Mouse (Mus musculus): ENCODE results near the gene Tmem248. TPM values are rescaled to one million over a fixed set of nuclear protein-coding genes. Genes with fewer than 3 reads are reported as not detected.

The Tmem248 gene
- polyA plus RNA-seq, 1 experiment from 2014 or later = 47.0 TPM

DNA sequence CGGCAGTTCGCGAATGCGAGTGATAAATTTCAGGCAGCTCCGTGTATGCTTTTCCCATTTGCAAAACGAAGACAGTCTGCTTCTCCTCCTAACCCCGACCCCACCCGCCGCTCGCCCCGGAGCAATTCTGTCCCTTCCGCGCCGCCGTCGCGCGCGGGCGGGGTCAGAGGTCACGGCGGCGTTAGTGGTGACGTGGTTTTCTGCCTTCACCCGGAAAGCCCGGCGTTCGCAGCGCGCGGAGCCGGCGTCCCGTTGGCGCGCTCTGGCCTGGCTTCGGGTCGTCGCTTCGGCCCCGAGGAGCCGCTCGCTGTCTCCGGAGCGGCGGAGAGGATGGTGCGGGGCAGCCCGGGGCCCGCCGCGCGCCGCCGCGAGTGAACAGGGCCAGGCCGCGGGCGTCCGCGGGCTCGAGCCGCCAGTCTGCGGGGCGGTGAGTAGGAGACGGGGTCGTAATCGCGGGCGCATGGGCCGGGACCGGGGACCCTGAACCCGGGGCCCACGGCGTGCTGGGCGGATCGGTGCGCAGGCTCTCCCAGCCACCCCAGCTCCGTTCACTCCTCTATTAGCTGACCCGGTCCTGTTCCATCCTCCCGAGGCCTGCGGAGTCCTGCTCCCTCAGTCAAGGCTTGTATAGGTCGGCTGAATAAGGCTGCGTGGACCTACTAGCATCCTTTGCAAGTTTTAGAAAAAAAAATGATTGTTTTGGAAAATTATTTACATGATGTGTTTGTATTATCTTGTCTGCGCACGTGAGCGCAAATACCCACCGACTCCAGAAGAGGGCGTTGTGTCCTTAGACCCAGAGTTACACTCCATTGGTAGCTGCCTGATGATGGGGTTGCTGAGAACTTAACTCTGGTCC is 5.5 kb downstream of the Tmem248 start:
- Histone ChIP-seq H3K27me3 (replicated peaks; ENCODE audit: control insufficient read depth, insufficient read depth, low read length) (no peaks in the 10 kb centered on the region), H3K9ac (ENCODE audit: low read depth, low read length) (peak overlapping the region; percentile 99), H3K4me1 (replicated peaks; ENCODE audit: control insufficient read depth, insufficient read depth, low read length) (no peaks in the 10 kb centered on the region), H3K4me3 (ENCODE audit: low read depth, low read length) (peak overlapping the region; percentile 98), H3K36me3 (ENCODE audit: control insufficient read depth, insufficient read depth) (no peaks in the 10 kb centered on the region), H3K9me3 (ENCODE audit: control insufficient read depth) (no peaks in the 10 kb centered on the region), H3K4me2 (replicated peaks; ENCODE audit: low read depth) (peak overlapping the region; percentile 75), H3K27ac (ENCODE audit: low read depth, low read length) (peak overlapping the region; percentile 96)
- peak; percentile 71 for TF ChIP-seq CTCF (IDR thresholded peaks at IDR 0.05; ENCODE audit: low read depth)
- ATAC-seq = peak; percentile 80
- WGBS = under 1% methylated on average over 86 of the region's 88 CpGs

- ATAC-seq = no peak
These were observed 9.9 kb downstream of the Tmem248 start for GRCm38 (mm10) chr5:130226790-130227189.

DNA sequence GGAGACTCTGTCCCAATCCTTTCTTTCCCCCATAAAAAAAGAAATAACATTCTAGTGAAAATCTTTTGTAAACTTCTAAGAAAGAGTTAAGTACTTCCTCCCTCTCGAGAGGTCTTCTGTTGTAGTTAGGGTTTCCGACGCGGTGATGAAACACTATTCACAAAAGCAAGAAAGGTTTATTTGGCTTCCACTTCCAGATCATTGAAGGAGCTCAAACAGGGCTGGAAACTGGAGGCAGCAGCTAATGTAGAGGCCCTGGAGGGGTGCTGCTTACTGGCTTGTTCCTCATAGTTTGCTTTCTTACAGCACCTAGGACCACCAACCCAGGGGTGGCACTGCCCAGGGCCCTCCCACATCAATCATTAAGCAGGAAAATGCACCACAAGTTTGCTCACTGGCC is 11.2 kb downstream of the Tmem248 start:
- no peak overlapping the region for H3K9ac ChIP-seq (ENCODE audit: low read depth, low read length)
- no peaks in the 10 kb centered on the region for H3K27me3 ChIP-seq (replicated peaks; ENCODE audit: control insufficient read depth, insufficient read depth, low read length)
- H3K4me3 ChIP-seq (ENCODE audit: low read depth, low read length) = no peak overlapping the region
- TF ChIP-seq CTCF (IDR thresholded peaks at IDR 0.05; ENCODE audit: low read depth) = no peak
- 61% methylated on average over 4 of the region's 4 CpGs for WGBS
- H3K4me2 ChIP-seq (replicated peaks; ENCODE audit: low read depth) = no peak overlapping the region
- H3K4me1 ChIP-seq (replicated peaks; ENCODE audit: control insufficient read depth, insufficient read depth, low read length) = no peaks in the 10 kb centered on the region
- no peak for ATAC-seq
- H3K9me3 ChIP-seq (ENCODE audit: control insufficient read depth) = no peaks in the 10 kb centered on the region
- H3K36me3 ChIP-seq (ENCODE audit: control insufficient read depth, insufficient read depth) = peaks cover 32% of the 10 kb centered on the region
- no peak overlapping the region for H3K27ac ChIP-seq (ENCODE audit: low read depth, low read length)

More at GRCm38 (mm10) chr5:130226790-130227189, 9.9 kb downstream of the Tmem248 start:
- Histone ChIP-seq H3K4me1 (replicated peaks; ENCODE audit: control insufficient read depth, insufficient read depth, low read length) (no peaks in the 10 kb centered on the region), H3K4me2 (replicated peaks; ENCODE audit: low read depth) (no peak overlapping the region), H3K9me3 (ENCODE audit: control insufficient read depth) (no peaks in the 10 kb centered on the region), H3K27me3 (replicated peaks; ENCODE audit: control insufficient read depth, insufficient read depth, low read length) (no peaks in the 10 kb centered on the region), H3K9ac (ENCODE audit: low read depth, low read length) (no peak overlapping the region), H3K27ac (ENCODE audit: low read depth, low read length) (no peak overlapping the region), H3K4me3 (ENCODE audit: low read depth, low read length) (no peak overlapping the region), H3K36me3 (ENCODE audit: control insufficient read depth, insufficient read depth) (peaks cover 19% of the 10 kb centered on the region)
- no peak for TF ChIP-seq CTCF (IDR thresholded peaks at IDR 0.05; ENCODE audit: low read depth)
- 83% methylated on average over 3 of the region's 3 CpGs for WGBS

GRCm38 (mm10) chr5:130236302-130236701 is 19.4 kb downstream of the Tmem248 start:
- no peak overlapping the region for H3K4me3 ChIP-seq (ENCODE audit: low read depth, low read length)
- no peak overlapping the region for H3K4me2 ChIP-seq (replicated peaks; ENCODE audit: low read depth)
- H3K36me3 ChIP-seq (ENCODE audit: control insufficient read depth, insufficient read depth) = peaks cover 96% of the 10 kb centered on the region
- no peak overlapping the region for H3K27ac ChIP-seq (ENCODE audit: low read depth, low read length)
- no peak overlapping the region for H3K9ac ChIP-seq (ENCODE audit: low read depth, low read length)
- no peak for ATAC-seq
- H3K9me3 ChIP-seq (ENCODE audit: control insufficient read depth) = no peaks in the 10 kb centered on the region
- over 99% methylated on average over 8 of the region's 8 CpGs for WGBS
- H3K27me3 ChIP-seq (replicated peaks; ENCODE audit: control insufficient read depth, insufficient read depth, low read length) = no peaks in the 10 kb centered on the region
- H3K4me1 ChIP-seq (replicated peaks; ENCODE audit: control insufficient read depth, insufficient read depth, low read length) = no peaks in the 10 kb centered on the region
- TF ChIP-seq CTCF (IDR thresholded peaks at IDR 0.05; ENCODE audit: low read depth) = no peak

DNA sequence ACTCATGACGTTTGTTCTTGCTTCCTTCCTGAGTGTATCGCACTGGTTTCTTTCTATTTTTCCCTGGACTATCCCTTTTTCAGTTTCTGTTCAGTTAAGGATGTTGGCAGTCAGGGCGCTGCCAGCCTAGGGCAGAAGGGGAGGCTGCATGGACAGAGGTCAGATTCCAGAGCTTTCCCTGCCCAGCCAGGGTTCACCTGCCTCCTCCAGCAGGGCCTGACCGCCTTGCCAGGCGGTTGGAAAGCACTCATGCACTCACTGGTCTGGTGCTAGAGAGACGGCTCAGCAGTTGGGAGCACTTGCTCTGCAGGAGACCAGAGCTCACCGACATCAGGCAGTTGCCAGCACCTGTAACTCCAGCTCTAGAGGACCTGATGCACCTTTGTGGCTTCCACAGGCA is 22.4 kb downstream of the Tmem248 start:
- no peak for ATAC-seq
- Histone ChIP-seq H3K9me3 (ENCODE audit: control insufficient read depth) (no peaks in the 10 kb centered on the region), H3K27ac (ENCODE audit: low read depth, low read length) (no peak overlapping the region), H3K4me2 (replicated peaks; ENCODE audit: low read depth) (no peak overlapping the region), H3K4me1 (replicated peaks; ENCODE audit: control insufficient read depth, insufficient read depth, low read length) (no peaks in the 10 kb centered on the region), H3K27me3 (replicated peaks; ENCODE audit: control insufficient read depth, insufficient read depth, low read length) (no peaks in the 10 kb centered on the region), H3K36me3 (ENCODE audit: control insufficient read depth, insufficient read depth) (peaks cover 94% of the 10 kb centered on the region), H3K4me3 (ENCODE audit: low read depth, low read length) (no peak overlapping the region), H3K9ac (ENCODE audit: low read depth, low read length) (no peak overlapping the region)
- WGBS = 91% methylated on average over 7 of the region's 7 CpGs
- no peak for TF ChIP-seq CTCF (IDR thresholded peaks at IDR 0.05; ENCODE audit: low read depth)

DNA sequence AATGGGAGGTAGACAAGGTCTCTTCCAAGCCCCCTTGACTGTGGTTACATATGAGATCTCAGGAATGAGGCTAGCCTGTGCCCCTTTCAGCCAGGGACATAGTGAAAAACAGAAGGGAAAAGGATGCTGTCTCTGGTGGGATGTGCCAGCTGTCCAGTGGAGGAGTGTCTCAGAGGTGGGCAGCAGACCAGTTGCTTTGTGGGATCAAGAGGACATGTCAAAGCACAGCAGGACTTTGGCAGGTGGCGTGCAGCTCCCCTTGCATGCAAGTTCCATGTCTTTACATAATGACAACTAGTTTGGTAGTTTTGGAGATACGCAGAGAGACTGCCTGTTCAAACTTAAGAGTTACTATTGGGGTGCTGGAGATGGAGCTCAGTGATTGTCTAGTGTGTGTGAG is 23.0 kb downstream of the Tmem248 start:
- no peak for ATAC-seq
- no peaks in the 10 kb centered on the region for H3K27me3 ChIP-seq (replicated peaks; ENCODE audit: control insufficient read depth, insufficient read depth, low read length)

More for the DNA sequence above, 23.0 kb downstream of the Tmem248 start:
- Histone ChIP-seq H3K4me1 (replicated peaks; ENCODE audit: control insufficient read depth, insufficient read depth, low read length) (no peaks in the 10 kb centered on the region), H3K9me3 (ENCODE audit: control insufficient read depth) (no peaks in the 10 kb centered on the region), H3K9ac (ENCODE audit: low read depth, low read length) (no peak overlapping the region), H3K27ac (ENCODE audit: low read depth, low read length) (no peak overlapping the region), H3K4me2 (replicated peaks; ENCODE audit: low read depth) (no peak overlapping the region), H3K36me3 (ENCODE audit: control insufficient read depth, insufficient read depth) (peaks cover 94% of the 10 kb centered on the region), H3K4me3 (ENCODE audit: low read depth, low read length) (no peak overlapping the region)
- WGBS = 91% methylated on average over 2 of the region's 2 CpGs
- TF ChIP-seq CTCF (IDR thresholded peaks at IDR 0.05; ENCODE audit: low read depth) = no peak

Data from intestine, postnatal 0 days (tissue).